Mouse (Mus musculus) MEL (cell line): ENCODE results near the gene Tnfrsf1b. TPM values are rescaled to one million over a fixed set of nuclear protein-coding genes. Genes with fewer than 3 reads are reported as not detected.

Experiments
- DNase-seq: peaks from one replicate; pipeline ENCODE4 v3.0.0; 2011; ENCODE audit warnings: low read depth, low spot score
- H3K27ac ChIP-seq: 2 replicates; pipeline ENCODE4 v1.5.1; 2012; ENCODE audit warnings: low read depth, mild to moderate bottlenecking, control low read depth, low read length, moderate library complexity; ENCODE audit not compliant: control insufficient read depth
- H3K27me3 ChIP-seq, 2 experiments: fragments of 150-350 bp in 1 of 2; sonication (generic) in 1 of 2; 2 replicates each; pipeline ENCODE4 v1.6.1; 2012; ENCODE audit warnings: low read length in 2 of 2, mild to moderate bottlenecking in 2 of 2, improper control_type of control experiment in 1 of 2, moderate library complexity in 1 of 2; ENCODE audit not compliant: insufficient read depth in 2 of 2, control insufficient read depth in 1 of 2
- H3K36me3 ChIP-seq, 2 experiments: 2 replicates each; pipeline ENCODE4 v1.6.1; 2012 to 2014; ENCODE audit warnings: low read length in 2 of 2, improper control_type of control experiment in 1 of 2, inconsistent platforms in 1 of 2, mild to moderate bottlenecking in 1 of 2; ENCODE audit not compliant: insufficient read depth in 2 of 2, control insufficient read depth in 1 of 2
- H3K4me1 ChIP-seq, 2 experiments: fragments of 150-350 bp in 1 of 2; sonication (generic) in 1 of 2; 2 replicates each; pipeline ENCODE4 v1.6.1; 2012; ENCODE audit warnings: low read length in 2 of 2, improper control_type of control experiment in 1 of 2, mild to moderate bottlenecking in 1 of 2; ENCODE audit not compliant: insufficient read depth in 2 of 2, control insufficient read depth in 1 of 2
- H3K4me3 ChIP-seq, 2 experiments: fragments of 150-350 bp in 1 of 2; sonication (generic) in 1 of 2; 2 replicates each; pipeline ENCODE4 v1.5.1; 2012; ENCODE audit warnings: low read depth in 2 of 2, low read length in 2 of 2, mild to moderate bottlenecking in 2 of 2, moderate library complexity in 2 of 2, control low read depth in 1 of 2, improper control_type of control experiment in 1 of 2; ENCODE audit not compliant: control insufficient read depth in 1 of 2, insufficient read depth in 1 of 2
- H3K79me2 ChIP-seq: 2 replicates; pipeline ENCODE4 v1.6.1; 2012; ENCODE audit warnings: mild to moderate bottlenecking, low read length, moderate library complexity; ENCODE audit not compliant: control insufficient read depth, poor library complexity, insufficient read depth
- H3K9ac ChIP-seq: 2 replicates; pipeline ENCODE4 v1.6.1; 2012; ENCODE audit warnings: low read depth, mild to moderate bottlenecking, control low read depth, low read length, moderate library complexity; ENCODE audit not compliant: control insufficient read depth, poor library complexity, severe bottlenecking
- H3K9me3 ChIP-seq: fragments of 150-350 bp; sonication (generic); replicated peaks from 2 replicates; pipeline ENCODE4 v1.6.1; 2012; ENCODE audit warnings: mild to moderate bottlenecking, low read length, improper control_type of control experiment, moderate library complexity; ENCODE audit not compliant: insufficient read depth
- BHLHE40 ChIP-seq: IDR thresholded peaks from 2 replicates; pipeline ENCODE4 v1.6.1; 2012; ENCODE audit warnings: low read depth, mild to moderate bottlenecking, inconsistent platforms, low read length, improper control_type of control experiment, borderline replicate concordance
- CHD1 ChIP-seq: IDR thresholded peaks from 2 replicates; pipeline ENCODE4 v1.6.1; 2012; ENCODE audit warnings: low read depth, mild to moderate bottlenecking, inconsistent platforms, low read length, improper control_type of control experiment
- CHD2 ChIP-seq: IDR thresholded peaks from 2 replicates; pipeline ENCODE4 v1.6.1; 2011; ENCODE audit warnings: low read length, improper control_type of control experiment
- E2F4 ChIP-seq: IDR thresholded peaks from 2 replicates; pipeline ENCODE4 v1.6.1; 2011; ENCODE audit warnings: low read depth, low read length, improper control_type of control experiment, borderline replicate concordance
- ELF1 ChIP-seq: IDR thresholded peaks from 2 replicates; pipeline ENCODE4 v1.6.1; 2014; ENCODE audit warnings: low read depth, mild to moderate bottlenecking, inconsistent platforms, low read length, improper control_type of control experiment, moderate library complexity
- ETS1 ChIP-seq: IDR thresholded peaks from 2 replicates; pipeline ENCODE4 v1.6.1; 2012; ENCODE audit warnings: low read depth, mild to moderate bottlenecking, inconsistent platforms, low read length, improper control_type of control experiment, moderate library complexity
- GABPA ChIP-seq: IDR thresholded peaks from 2 replicates; pipeline ENCODE4 v1.6.1; 2012; ENCODE audit warnings: low read depth, mild to moderate bottlenecking, inconsistent platforms, low read length, improper control_type of control experiment, moderate library complexity
- GATA1 ChIP-seq: IDR thresholded peaks from 2 replicates; pipeline ENCODE4 v1.6.1; 2011; ENCODE audit warnings: low read depth, low read length, improper control_type of control experiment
- HCFC1 ChIP-seq: IDR thresholded peaks from 2 replicates; pipeline ENCODE4 v1.6.1; 2012; ENCODE audit warnings: low read depth, mild to moderate bottlenecking, inconsistent platforms, low read length, improper control_type of control experiment, moderate library complexity
- JUND ChIP-seq: IDR thresholded peaks from 2 replicates; pipeline ENCODE4 v1.6.1; 2011; ENCODE audit warnings: low read depth, mild to moderate bottlenecking, improper control_type of control experiment, low read length
- KAT2A ChIP-seq: conservative IDR thresholded peaks from 2 replicates; pipeline ENCODE4 v1.6.1; 2012; ENCODE audit warnings: low read depth, low read length, improper control_type of control experiment, inconsistent platforms
- MAFK ChIP-seq: IDR thresholded peaks from 2 replicates; pipeline ENCODE4 v1.6.1; 2011; ENCODE audit warnings: low read depth, mild to moderate bottlenecking, low read length, improper control_type of control experiment, borderline replicate concordance
- MAZ ChIP-seq: IDR thresholded peaks from 2 replicates; pipeline ENCODE4 v1.6.1; 2012; ENCODE audit warnings: low read depth, mild to moderate bottlenecking, inconsistent platforms, low read length, improper control_type of control experiment
- MEF2A ChIP-seq: IDR thresholded peaks from 2 replicates; pipeline ENCODE4 v1.6.1; 2014; ENCODE audit warnings: low read depth, mild to moderate bottlenecking, inconsistent platforms, low read length, improper control_type of control experiment; ENCODE audit not compliant: poor library complexity, insufficient replicate concordance, severe bottlenecking; ENCODE audit errors: extremely low read depth
- MYC ChIP-seq: IDR thresholded peaks from 2 replicates; pipeline ENCODE4 v1.6.1; 2011; ENCODE audit warnings: low read depth, mild to moderate bottlenecking, low read length, improper control_type of control experiment, moderate library complexity
- NELFE ChIP-seq: IDR thresholded peaks from 2 replicates; pipeline ENCODE4 v1.6.1; 2011; ENCODE audit warnings: low read depth, low read length, improper control_type of control experiment
- NRF1 ChIP-seq: IDR thresholded peaks from 2 replicates; pipeline ENCODE4 v1.6.1; 2014; ENCODE audit warnings: low read depth, mild to moderate bottlenecking, inconsistent platforms, low read length, improper control_type of control experiment, moderate library complexity; ENCODE audit not compliant: poor library complexity, insufficient read depth, severe bottlenecking
- POLR2A ChIP-seq, 2 experiments: IDR thresholded peaks; 2 replicates each; pipeline ENCODE4 v1.6.1; 2011 to 2012; ENCODE audit warnings: low read length in 2 of 2, mild to moderate bottlenecking in 2 of 2, control low read depth in 1 of 2, improper control_type of control experiment in 1 of 2, low read depth in 1 of 2, moderate library complexity in 1 of 2; ENCODE audit not compliant: control insufficient read depth in 1 of 2, insufficient read depth in 1 of 2, poor library complexity in 1 of 2
- POLR2AphosphoS2 ChIP-seq: IDR thresholded peaks from 2 replicates; pipeline ENCODE4 v1.6.1; 2011; ENCODE audit warnings: low read length, improper control_type of control experiment
- POLR2AphosphoS5 ChIP-seq: IDR thresholded peaks from 2 replicates; pipeline ENCODE4 v1.6.1; 2012; ENCODE audit warnings: low read depth, borderline replicate concordance, mild to moderate bottlenecking, inconsistent platforms, low read length, moderate library complexity, mixed read lengths
- RAD21 ChIP-seq: IDR thresholded peaks from 2 replicates; pipeline ENCODE4 v1.6.1; 2011; ENCODE audit warnings: mild to moderate bottlenecking, low read depth, low read length, improper control_type of control experiment
- RCOR1 ChIP-seq: IDR thresholded peaks from 2 replicates; pipeline ENCODE4 v1.6.1; 2012; ENCODE audit warnings: low read depth, mild to moderate bottlenecking, inconsistent platforms, low read length, improper control_type of control experiment
- SIN3A ChIP-seq: IDR thresholded peaks from 2 replicates; pipeline ENCODE4 v1.6.1; 2012; ENCODE audit warnings: low read length, improper control_type of control experiment, inconsistent platforms
- SMC3 ChIP-seq: IDR thresholded peaks from 2 replicates; pipeline ENCODE4 v1.6.1; 2011; ENCODE audit warnings: low read depth, low read length, improper control_type of control experiment
- TBP ChIP-seq: IDR thresholded peaks from 2 replicates; pipeline ENCODE4 v1.8.0; 2011; ENCODE audit warnings: low read depth, low read length, improper control_type of control experiment
- TCF12 ChIP-seq: IDR thresholded peaks from 2 replicates; pipeline ENCODE4 v1.6.1; 2014; ENCODE audit warnings: low read depth, mild to moderate bottlenecking, inconsistent platforms, low read length, improper control_type of control experiment, moderate library complexity
- UBTF ChIP-seq: IDR thresholded peaks from 2 replicates; pipeline ENCODE4 v1.6.1; 2012; ENCODE audit warnings: low read depth, mild to moderate bottlenecking, inconsistent platforms, low read length, improper control_type of control experiment, moderate library complexity, borderline replicate concordance; ENCODE audit not compliant: insufficient read depth
- ZC3H11A ChIP-seq: IDR thresholded peaks from 2 replicates; pipeline ENCODE4 v1.6.1; 2012; ENCODE audit warnings: low read depth, mild to moderate bottlenecking, inconsistent platforms, low read length, improper control_type of control experiment
- ZKSCAN1 ChIP-seq: IDR thresholded peaks from 2 replicates; pipeline ENCODE4 v1.6.1; 2012; ENCODE audit warnings: low read depth, mild to moderate bottlenecking, inconsistent platforms, low read length, improper control_type of control experiment, moderate library complexity
- ZMIZ1 ChIP-seq: IDR thresholded peaks from 2 replicates; pipeline ENCODE4 v1.6.1; 2012; ENCODE audit warnings: low read depth, mild to moderate bottlenecking, inconsistent platforms, low read length, improper control_type of control experiment, moderate library complexity
- ZNF384 ChIP-seq: IDR thresholded peaks from 2 replicates; pipeline ENCODE4 v1.6.1; 2012; ENCODE audit warnings: low read depth, mild to moderate bottlenecking, inconsistent platforms, low read length, improper control_type of control experiment
- polyA plus RNA-seq, 2 experiments: library from polyadenylated mRNA; stranded (reverse) in 1 of 2; unstranded in 1 of 2; fragments of >175 nt in 1 of 2; fragments of >200 nt in 1 of 2; gene quantifications; 2 replicates each; pipeline versions ENCODE4 v1.2.1 to v1.2.4; 2012; ENCODE audit warnings: low replicate concordance in 2 of 2, low read depth in 1 of 2; ENCODE audit not compliant: insufficient read length in 2 of 2, insufficient read depth in 1 of 2, missing spikeins in 1 of 2
- total RNA-seq: library from RNA; depleted of rRNA; stranded (reverse); fragments of 300-350 nt; gene quantifications from 2 replicates; pipeline ENCODE4 v1.2.3, GENCODE M21; 2012

Gene Tnfrsf1b
- total and polyA plus RNA-seq, 3 experiments = 0.58 to 1.2 TPM; not detected in 1

DNA sequence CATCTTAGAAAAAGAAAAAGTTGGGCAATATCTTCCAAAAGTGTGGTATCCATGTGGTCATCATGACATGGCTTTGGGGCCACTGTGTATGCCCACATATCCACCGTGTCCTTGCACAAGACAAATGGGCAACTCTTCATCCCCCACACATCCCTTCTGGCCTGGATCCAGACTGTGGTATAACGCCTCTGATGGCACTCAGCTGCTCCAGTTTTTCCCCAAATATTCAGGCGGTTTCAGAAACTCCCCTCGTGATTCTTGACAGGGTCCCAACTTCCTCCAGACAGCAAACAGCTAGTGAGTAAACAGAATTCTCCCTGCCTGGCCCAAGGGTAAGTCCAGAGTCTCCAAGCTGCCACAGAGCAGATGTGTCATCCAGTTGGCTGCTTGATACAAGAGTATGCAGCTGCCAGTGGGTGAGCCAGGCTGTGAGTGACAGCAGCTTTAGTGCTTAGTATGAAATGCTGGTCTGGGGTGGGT is 21.0 kb upstream of the Tnfrsf1b start:
- no peak overlapping the region for H3K27ac ChIP-seq
- no peaks in the 10 kb centered on the region for H3K9me3 ChIP-seq
- TF ChIP-seq ZNF384 (no peak), ZMIZ1 (no peak), MAZ (no peak), BHLHE40 (no peak), JUND (no peak), TBP (no peak), MAFK (no peak), NELFE (no peak), CHD2 (no peak), HCFC1 (no peak), POLR2A (IDR thresholded peaks at IDR 0.05; ENCODE audit: control insufficient read depth in 1 of 2, insufficient read depth in 1 of 2, low read depth in 1 of 2, low read length in 2 of 2, poor library complexity in 1 of 2) (no peak), UBTF (no peak), POLR2AphosphoS2 (no peak), E2F4 (no peak), MEF2A (no peak), RCOR1 (no peak), NRF1 (no peak), SIN3A (no peak)

DNA sequence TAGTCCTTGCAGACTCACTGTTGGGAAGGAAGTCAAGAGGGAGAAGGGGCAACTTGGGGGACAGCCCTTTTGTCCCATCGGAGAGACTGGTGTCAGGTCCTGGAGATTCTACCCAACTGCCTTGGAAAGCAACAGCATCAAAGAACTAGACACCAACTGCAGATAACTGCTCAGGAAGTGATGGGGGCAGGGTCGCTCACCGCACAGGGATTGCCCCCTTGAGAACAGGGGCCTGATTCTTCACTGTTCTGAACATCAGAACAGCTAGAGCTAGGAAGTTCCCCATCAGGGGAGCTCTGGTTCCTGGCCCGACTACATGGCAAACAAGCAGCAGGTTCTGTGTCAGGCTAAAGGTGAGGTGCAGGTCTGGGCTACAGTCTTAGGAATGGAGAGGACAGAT is 19.8 kb upstream of the Tnfrsf1b start:
- Histone ChIP-seq H3K36me3 (no peaks in the 10 kb centered on the region), H3K4me3 (no peak overlapping the region), H3K9ac (no peak overlapping the region), H3K27me3 (no peaks in the 10 kb centered on the region), H3K27ac (no peak overlapping the region), H3K9me3 (no peaks in the 10 kb centered on the region), H3K4me1 (no peaks in the 10 kb centered on the region), H3K79me2 (no peaks in the 10 kb centered on the region)
- TF ChIP-seq RAD21 (no peak), ZC3H11A (no peak), ETS1 (no peak), GATA1 (no peak), CHD1 (no peak), TCF12 (no peak), POLR2AphosphoS5 (no peak), MEF2A (no peak), MYC (no peak), KAT2A (no peak), ZMIZ1 (no peak), HCFC1 (no peak), GABPA (no peak), ZKSCAN1 (no peak), SMC3 (no peak), ELF1 (no peak), CHD2 (no peak)
- DNase-seq = no peak

More for the DNA sequence above, 21.0 kb upstream of the Tnfrsf1b start:
- no peaks in the 10 kb centered on the region for H3K79me2 ChIP-seq
- DNase-seq = no peak
- H3K9ac ChIP-seq = no peak overlapping the region
- H3K4me3 ChIP-seq = no peak overlapping the region
- H3K27me3 ChIP-seq = no peaks in the 10 kb centered on the region
- no peaks in the 10 kb centered on the region for H3K4me1 ChIP-seq
- H3K36me3 ChIP-seq = no peaks in the 10 kb centered on the region
